Mouse (Mus musculus) heart, postnatal 0 days (tissue): ENCODE measurements around the gene Angptl4. TPM values are rescaled to one million over a fixed set of nuclear protein-coding genes. Genes with fewer than 3 reads are reported as not detected.

ENCODE experiments used
- ATAC-seq: fragments of 200-750 bp; cut with Nextera tagmentation; 2 replicates; pipeline ENCODE4 v1.8.0; 2017; ENCODE audit warnings: low read depth, moderate number of reproducible peaks, moderate library complexity; ENCODE audit not compliant: insufficient read depth
- DNase-seq: peaks from one replicate; pipeline ENCODE4 v3.0.0-alpha.2; 2016; ENCODE audit warnings: low spot score
- H3K27ac ChIP-seq: fragments of 300-500 bp; sonication (generic); 2 replicates; pipeline ENCODE4 v1.5.1; 2014; ENCODE audit warnings: low read depth, mild to moderate bottlenecking
- H3K27me3 ChIP-seq: fragments of 300-500 bp; sonication (generic); 2 replicates; pipeline ENCODE4 v1.6.1; 2014; ENCODE audit warnings: low read length, mixed read lengths; ENCODE audit not compliant: control insufficient read depth, insufficient read depth
- H3K36me3 ChIP-seq: fragments of 300-500 bp; sonication (generic); replicated peaks from 2 replicates; pipeline ENCODE4 v1.6.1; 2014; ENCODE audit warnings: low read length, mixed read lengths; ENCODE audit not compliant: control insufficient read depth, insufficient read depth
- H3K4me1 ChIP-seq: fragments of 300-500 bp; sonication (generic); 2 replicates; pipeline ENCODE4 v1.6.1; 2014; ENCODE audit warnings: antibody characterized with exemption; ENCODE audit not compliant: control insufficient read depth, insufficient read depth
- H3K4me2 ChIP-seq: fragments of 300-500 bp; sonication (generic); 2 replicates; pipeline ENCODE4 v1.6.1; 2014; ENCODE audit warnings: low read depth, mild to moderate bottlenecking, low read length, moderate library complexity
- H3K4me3 ChIP-seq: fragments of 300-500 bp; sonication (generic); 2 replicates; pipeline ENCODE4 v1.5.1; 2014; ENCODE audit warnings: low read depth, low read length
- H3K9ac ChIP-seq: fragments of 300-500 bp; sonication (generic); replicated peaks from 2 replicates; pipeline ENCODE4 v1.6.1; 2014; ENCODE audit warnings: low read depth, low read length, mixed read lengths
- H3K9me3 ChIP-seq: fragments of 300-500 bp; sonication (generic); replicated peaks from 2 replicates; pipeline ENCODE4 v1.6.1; 2016; ENCODE audit warnings: low read length; ENCODE audit not compliant: control insufficient read depth
- CTCF ChIP-seq: IDR thresholded peaks from 2 replicates; pipeline ENCODE4 v1.5.1; 2016; ENCODE audit warnings: antibody characterized with exemption, control low read depth, low read depth
- EP300 ChIP-seq: IDR thresholded peaks from 2 replicates; pipeline ENCODE4 v1.6.1; 2016; ENCODE audit warnings: antibody characterized with exemption, low read depth
- WGBS: fragments of 180-500 bp; shearing (Covaris S2); extraction: QIAGEN DNeasy Blood & Tissue Kit; methylation state at CpG from one replicate; pipeline ENCODE4 v1.1.7; 2014; 5-methylcytosine and 5-hydroxymethylcytosine counted together
- polyA plus RNA-seq: library from polyadenylated mRNA; unstranded; fragments of >200 nt; fragmentation: Nextera tagmentation; extraction: Ambion mirVana; gene quantifications from 2 replicates; pipeline ENCODE4 v1.2.1, GENCODE M21; 2015
- total RNA-seq: library from RNA; depleted of rRNA; stranded (reverse); fragments of >200 nt; gene quantifications from 2 replicates; pipeline ENCODE4 v1.2.3, GENCODE M21; 2014; ENCODE audit warnings: low replicate concordance

Angptl4 gene
- total and polyA plus RNA-seq, 2 experiments from 2014 or later = 59.2 to 79.3 TPM

- H3K27me3 ChIP-seq = peaks cover 43% of the 10 kb centered on the region
These were observed 20.6 kb upstream of the Angptl4 start for GRCm38 (mm10) chr17:33802221-33802620.

GRCm38 (mm10) chr17:33799277-33799676 lies 17.6 kb upstream of the Angptl4 start:
- Histone ChIP-seq H3K9ac (no peak overlapping the region), H3K4me3 (no peak overlapping the region), H3K4me1 (no peaks in the 10 kb centered on the region), H3K27ac (no peak overlapping the region), H3K9me3 (no peaks in the 10 kb centered on the region), H3K4me2 (no peak overlapping the region), H3K36me3 (no peaks in the 10 kb centered on the region), H3K27me3 (peaks cover 28% of the 10 kb centered on the region)
- TF ChIP-seq CTCF (no peak), EP300 (no peak)
- WGBS = 38% methylated on average over 1 of the region's 1 CpGs
- ATAC-seq (no peak), DNase-seq (no peak)

More at GRCm38 (mm10) chr17:33802221-33802620, 20.6 kb upstream of the Angptl4 start:
- Histone ChIP-seq H3K36me3 (no peaks in the 10 kb centered on the region), H3K9ac (no peak overlapping the region), H3K4me1 (no peaks in the 10 kb centered on the region), H3K9me3 (no peaks in the 10 kb centered on the region), H3K4me2 (no peak overlapping the region), H3K4me3 (no peak overlapping the region), H3K27ac (no peak overlapping the region)
- TF ChIP-seq CTCF (peak; percentile 62), EP300 (no peak)
- DNase-seq (no peak), ATAC-seq (no peak)
- 3% methylated on average over 2 of the region's 2 CpGs for WGBS

GRCm38 (mm10) chr17:33798306-33798705 lies 16.7 kb upstream of the Angptl4 start:
- Histone ChIP-seq H3K9me3 (no peaks in the 10 kb centered on the region), H3K9ac (no peak overlapping the region), H3K4me2 (no peak overlapping the region), H3K4me1 (no peaks in the 10 kb centered on the region), H3K36me3 (no peaks in the 10 kb centered on the region), H3K4me3 (no peak overlapping the region), H3K27me3 (peaks cover 24% of the 10 kb centered on the region), H3K27ac (no peak overlapping the region)
- TF ChIP-seq EP300 (no peak), CTCF (peak; percentile 62)
- WGBS = 50% methylated on average over 3 of the region's 3 CpGs
- ATAC-seq (no peak), DNase-seq (peak; percentile 63)

GRCm38 (mm10) chr17:33788732-33789131 lies 7.1 kb upstream of the Angptl4 start:
- Histone ChIP-seq H3K9ac (no peak overlapping the region), H3K9me3 (no peaks in the 10 kb centered on the region), H3K4me3 (no peak overlapping the region), H3K36me3 (no peaks in the 10 kb centered on the region), H3K27me3 (no peaks in the 10 kb centered on the region), H3K27ac (peak overlapping the region; percentile 51), H3K4me1 (peaks cover 21% of the 10 kb centered on the region), H3K4me2 (no peak overlapping the region)
- DNase-seq (peak; percentile 50), ATAC-seq (peak; percentile 85)
- WGBS = 7% methylated on average over 4 of the region's 4 CpGs
- peak; percentile 96 for TF ChIP-seq EP300
- TF ChIP-seq CTCF = no peak

- no peak overlapping the region for H3K4me3 ChIP-seq
- TF ChIP-seq CTCF (no peak), EP300 (no peak)
- 78% methylated on average over 18 of the region's 18 CpGs for WGBS
- H3K9me3 ChIP-seq = no peaks in the 10 kb centered on the region
- H3K4me2 ChIP-seq = no peak overlapping the region
- no peaks in the 10 kb centered on the region for H3K27me3 ChIP-seq
- H3K9ac ChIP-seq = no peak overlapping the region
- no peak for ATAC-seq
- no peaks in the 10 kb centered on the region for H3K36me3 ChIP-seq
- DNase-seq = no peak
- no peak overlapping the region for H3K27ac ChIP-seq
- H3K4me1 ChIP-seq = peaks cover 44% of the 10 kb centered on the region
These were observed 4.7 kb upstream of the Angptl4 start for GRCm38 (mm10) chr17:33786375-33786774.

- DNase-seq (no peak), ATAC-seq (no peak)
- Histone ChIP-seq H3K27ac (no peak overlapping the region), H3K9me3 (no peaks in the 10 kb centered on the region), H3K4me3 (no peak overlapping the region), H3K9ac (no peak overlapping the region), H3K4me1 (peaks cover 59% of the 10 kb centered on the region), H3K4me2 (no peak overlapping the region), H3K27me3 (no peaks in the 10 kb centered on the region), H3K36me3 (no peaks in the 10 kb centered on the region)
- TF ChIP-seq CTCF (no peak), EP300 (no peak)
- 56% methylated on average over 2 of the region's 2 CpGs for WGBS
These were observed 3.3 kb upstream of the Angptl4 start for GRCm38 (mm10) chr17:33784939-33785338.
